Mouse (Mus musculus): Measurements from ENCODE around the gene Prrc2b. TPM values are rescaled to one million over a fixed set of nuclear protein-coding genes. Genes with fewer than 3 reads are reported as not detected.

The Prrc2b gene
- total and polyA plus RNA-seq, 2 experiments from 2014 or later, result 19.5 to 66.5 TPM

DNA sequence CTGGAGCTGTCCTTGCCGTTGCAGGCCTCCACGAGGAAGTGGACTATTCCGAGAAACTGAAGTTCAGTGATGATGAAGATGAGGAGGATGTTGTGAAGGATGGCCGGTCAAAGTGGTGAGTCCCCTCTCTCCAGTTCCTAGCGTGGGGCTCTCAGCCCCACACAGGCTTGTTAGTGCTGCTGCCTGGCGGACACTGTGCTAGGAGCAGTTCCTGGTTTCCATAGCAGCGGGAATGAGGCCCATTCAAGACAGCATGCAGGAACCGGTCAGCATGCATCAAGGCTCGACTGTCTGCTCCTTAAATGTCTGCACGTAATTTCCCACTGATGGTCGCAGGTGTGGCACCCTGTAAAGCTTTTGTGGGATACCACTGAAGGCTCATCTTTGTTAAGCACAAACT is 48.1 kb downstream of the Prrc2b start:
- Histone ChIP-seq H3K27me3 (ENCODE audit: control insufficient read depth, insufficient read depth, low read length) (no peaks in the 10 kb centered on the region), H3K4me3 (ENCODE audit: low read depth, low read length) (no peak overlapping the region), H3K36me3 (replicated peaks; ENCODE audit: control insufficient read depth, insufficient read depth, low read length) (peaks cover 100% of the 10 kb centered on the region), H3K4me1 (ENCODE audit: control insufficient read depth, insufficient read depth) (no peaks in the 10 kb centered on the region), H3K27ac (ENCODE audit: low read depth) (no peak overlapping the region), H3K9me3 (replicated peaks; ENCODE audit: control insufficient read depth, low read length) (no peaks in the 10 kb centered on the region), H3K9ac (replicated peaks; ENCODE audit: low read depth, low read length) (no peak overlapping the region), H3K4me2 (ENCODE audit: low read depth, low read length) (no peak overlapping the region)
- no peak for TF ChIP-seq EP300 (IDR thresholded peaks at IDR 0.05; ENCODE audit: low read depth)
- no peak for DNase-seq (ENCODE audit: low spot score)
- no peak for ATAC-seq (ENCODE audit: insufficient read depth, low read depth)
- WGBS, result 80% methylated on average over 11 of the region's 11 CpGs

DNA sequence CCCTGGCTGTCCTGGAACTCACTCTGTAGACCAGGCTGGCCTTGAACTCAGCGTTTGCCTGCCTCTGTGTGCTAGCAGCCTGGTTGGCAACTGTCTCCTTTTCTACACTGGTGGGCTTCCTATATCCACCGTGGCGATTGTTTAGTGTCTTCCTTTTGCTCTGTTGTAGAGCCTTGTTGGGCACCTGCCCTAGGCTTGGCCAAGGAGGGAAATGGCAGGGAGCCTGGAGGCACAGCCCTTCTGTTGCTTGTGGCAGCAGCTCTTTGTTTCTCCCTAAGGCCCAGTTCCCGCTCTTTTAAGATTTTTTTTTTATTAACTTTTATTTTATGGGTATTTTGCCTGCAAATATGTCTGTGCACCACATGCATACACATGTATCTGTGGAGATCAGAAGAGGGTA is 49.2 kb downstream of the Prrc2b start:
- peaks cover 100% of the 10 kb centered on the region for H3K36me3 ChIP-seq (replicated peaks; ENCODE audit: control insufficient read depth, insufficient read depth, low read length)
- 92% methylated on average over 4 of the region's 4 CpGs for WGBS

DNA sequence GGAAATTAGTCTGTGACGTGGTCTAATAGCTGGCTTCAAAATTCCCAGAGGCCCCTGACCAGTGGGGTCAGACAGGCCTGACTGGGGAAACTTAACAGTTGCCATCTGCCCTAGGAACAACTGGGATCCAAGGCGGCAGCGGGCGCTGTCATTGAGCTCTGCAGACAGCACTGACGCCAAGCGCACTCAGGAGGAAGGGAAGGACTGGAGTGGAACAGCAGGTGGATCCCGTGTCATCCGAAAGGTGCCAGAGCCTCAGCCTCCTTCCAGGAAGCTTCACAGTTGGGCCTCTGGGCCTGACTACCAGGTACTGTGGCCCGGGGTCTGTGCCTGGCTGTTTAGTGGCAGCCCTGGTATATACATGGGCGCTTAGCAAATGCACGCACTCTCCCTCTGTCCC is 49.8 kb downstream of the Prrc2b start:
- DNase-seq (ENCODE audit: low spot score) (no peak), ATAC-seq (ENCODE audit: insufficient read depth, low read depth) (no peak)
- Histone ChIP-seq H3K4me1 (ENCODE audit: control insufficient read depth, insufficient read depth) (no peaks in the 10 kb centered on the region), H3K4me3 (ENCODE audit: low read depth, low read length) (no peak overlapping the region), H3K27me3 (ENCODE audit: control insufficient read depth, insufficient read depth, low read length) (no peaks in the 10 kb centered on the region), H3K27ac (ENCODE audit: low read depth) (no peak overlapping the region), H3K9me3 (replicated peaks; ENCODE audit: control insufficient read depth, low read length) (no peaks in the 10 kb centered on the region), H3K4me2 (ENCODE audit: low read depth, low read length) (no peak overlapping the region), H3K9ac (replicated peaks; ENCODE audit: low read depth, low read length) (no peak overlapping the region), H3K36me3 (replicated peaks; ENCODE audit: control insufficient read depth, insufficient read depth, low read length) (peaks cover 100% of the 10 kb centered on the region)
- TF ChIP-seq EP300 (IDR thresholded peaks at IDR 0.05; ENCODE audit: low read depth) (no peak), CTCF (IDR thresholded peaks at IDR 0.05; ENCODE audit: low read depth) (no peak)
- 89% methylated on average over 11 of the region's 11 CpGs for WGBS

More for the DNA sequence above, 49.2 kb downstream of the Prrc2b start:
- no peak overlapping the region for H3K4me2 ChIP-seq (ENCODE audit: low read depth, low read length)
- H3K4me3 ChIP-seq (ENCODE audit: low read depth, low read length), result no peak overlapping the region
- ATAC-seq (ENCODE audit: insufficient read depth, low read depth) (no peak), DNase-seq (ENCODE audit: low spot score) (no peak)
- H3K27me3 ChIP-seq (ENCODE audit: control insufficient read depth, insufficient read depth, low read length), result no peaks in the 10 kb centered on the region
- no peak overlapping the region for H3K9ac ChIP-seq (replicated peaks; ENCODE audit: low read depth, low read length)
- no peak overlapping the region for H3K27ac ChIP-seq (ENCODE audit: low read depth)
- H3K9me3 ChIP-seq (replicated peaks; ENCODE audit: control insufficient read depth, low read length), result no peaks in the 10 kb centered on the region
- no peaks in the 10 kb centered on the region for H3K4me1 ChIP-seq (ENCODE audit: control insufficient read depth, insufficient read depth)
- TF ChIP-seq EP300 (IDR thresholded peaks at IDR 0.05; ENCODE audit: low read depth) (no peak), CTCF (IDR thresholded peaks at IDR 0.05; ENCODE audit: low read depth) (no peak)

DNA sequence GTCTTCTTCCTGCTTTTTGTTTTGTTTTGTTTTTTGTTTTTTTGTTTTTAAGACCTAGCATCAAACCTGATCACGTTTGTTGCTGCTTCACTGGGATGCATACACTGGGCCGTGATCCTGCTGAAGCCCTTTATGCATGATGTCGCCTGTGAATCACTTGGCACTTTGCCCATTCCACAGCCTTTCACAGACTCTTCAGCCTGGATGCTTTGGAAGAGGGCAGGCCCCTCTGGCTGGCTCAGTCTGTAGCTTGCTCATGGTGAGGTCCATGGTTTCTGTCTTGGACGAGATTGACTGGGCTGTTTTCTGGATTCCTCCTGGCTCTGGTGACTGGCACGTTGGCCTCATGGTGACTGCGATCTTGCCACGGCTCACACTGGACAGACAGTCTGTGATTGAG is 50.6 kb downstream of the Prrc2b start:
- Histone ChIP-seq H3K4me3 (ENCODE audit: low read depth, low read length) (no peak overlapping the region), H3K27ac (ENCODE audit: low read depth) (no peak overlapping the region), H3K4me2 (ENCODE audit: low read depth, low read length) (no peak overlapping the region), H3K9me3 (replicated peaks; ENCODE audit: control insufficient read depth, low read length) (no peaks in the 10 kb centered on the region), H3K27me3 (ENCODE audit: control insufficient read depth, insufficient read depth, low read length) (no peaks in the 10 kb centered on the region), H3K36me3 (replicated peaks; ENCODE audit: control insufficient read depth, insufficient read depth, low read length) (peaks cover 100% of the 10 kb centered on the region), H3K9ac (replicated peaks; ENCODE audit: low read depth, low read length) (no peak overlapping the region), H3K4me1 (ENCODE audit: control insufficient read depth, insufficient read depth) (no peaks in the 10 kb centered on the region)
- 40% methylated on average over 7 of the region's 7 CpGs for WGBS
- ATAC-seq (ENCODE audit: insufficient read depth, low read depth) (no peak), DNase-seq (ENCODE audit: low spot score) (no peak)
- no peak for TF ChIP-seq EP300 (IDR thresholded peaks at IDR 0.05; ENCODE audit: low read depth)
- TF ChIP-seq CTCF (IDR thresholded peaks at IDR 0.05; ENCODE audit: low read depth), result no peak

DNA sequence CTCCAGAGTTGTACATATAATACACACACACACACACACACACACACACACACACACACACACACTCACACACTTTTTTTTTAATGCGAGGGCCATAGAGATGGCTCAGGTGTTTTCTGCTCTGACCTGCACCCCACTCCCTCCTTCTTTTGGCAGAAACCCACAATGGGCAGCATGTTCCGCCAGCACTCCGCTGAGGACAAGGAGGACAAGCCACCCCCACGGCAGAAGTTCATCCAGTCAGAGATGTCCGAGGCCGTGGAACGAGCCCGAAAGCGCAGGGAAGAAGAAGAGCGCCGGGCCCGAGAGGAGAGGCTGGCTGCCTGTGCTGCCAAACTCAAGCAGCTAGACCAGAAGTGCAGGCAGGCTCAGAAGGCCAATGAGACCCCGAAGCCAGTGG is 53.0 kb downstream of the Prrc2b start:
- ATAC-seq (ENCODE audit: insufficient read depth, low read depth), result no peak
- H3K9me3 ChIP-seq (replicated peaks; ENCODE audit: control insufficient read depth, low read length), result no peaks in the 10 kb centered on the region
- 93% methylated on average over 13 of the region's 13 CpGs for WGBS
- no peak overlapping the region for H3K4me2 ChIP-seq (ENCODE audit: low read depth, low read length)
- H3K4me3 ChIP-seq (ENCODE audit: low read depth, low read length), result no peak overlapping the region
- DNase-seq (ENCODE audit: low spot score), result no peak
- no peak overlapping the region for H3K27ac ChIP-seq (ENCODE audit: low read depth)
- TF ChIP-seq EP300 (IDR thresholded peaks at IDR 0.05; ENCODE audit: low read depth), result no peak
- no peaks in the 10 kb centered on the region for H3K4me1 ChIP-seq (ENCODE audit: control insufficient read depth, insufficient read depth)
- no peaks in the 10 kb centered on the region for H3K27me3 ChIP-seq (ENCODE audit: control insufficient read depth, insufficient read depth, low read length)
- H3K9ac ChIP-seq (replicated peaks; ENCODE audit: low read depth, low read length), result no peak overlapping the region
- H3K36me3 ChIP-seq (replicated peaks; ENCODE audit: control insufficient read depth, insufficient read depth, low read length), result peaks cover 100% of the 10 kb centered on the region

DNA sequence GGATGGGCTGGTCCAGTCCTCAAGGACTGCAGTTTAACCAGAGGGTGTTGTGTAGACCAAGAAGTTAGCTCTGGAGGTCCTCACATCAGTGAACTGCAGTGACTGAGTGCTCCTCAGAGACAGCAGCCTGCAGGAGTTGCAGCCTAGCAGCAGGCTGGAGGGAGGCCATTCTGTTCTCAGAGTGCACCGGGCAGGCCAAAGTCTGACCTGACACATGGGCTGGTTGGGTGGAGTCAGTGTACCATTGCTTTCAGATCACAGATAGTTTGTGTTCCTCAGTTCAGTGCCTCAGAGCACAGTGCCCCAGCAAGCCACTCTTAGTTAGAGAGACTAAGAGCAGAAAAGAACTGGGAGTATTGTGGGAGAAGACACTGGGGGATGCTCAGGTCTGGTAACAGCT is 56.8 kb downstream of the Prrc2b start:
- no peaks in the 10 kb centered on the region for H3K27me3 ChIP-seq (ENCODE audit: control insufficient read depth, insufficient read depth, low read length)
- 82% methylated on average over 1 of the region's 1 CpGs for WGBS
- no peak for ATAC-seq (ENCODE audit: insufficient read depth, low read depth)

More for the DNA sequence above, 56.8 kb downstream of the Prrc2b start:
- Histone ChIP-seq H3K9me3 (replicated peaks; ENCODE audit: control insufficient read depth, low read length) (no peaks in the 10 kb centered on the region), H3K4me1 (ENCODE audit: control insufficient read depth, insufficient read depth) (no peaks in the 10 kb centered on the region), H3K9ac (replicated peaks; ENCODE audit: low read depth, low read length) (no peak overlapping the region), H3K27ac (ENCODE audit: low read depth) (no peak overlapping the region), H3K4me2 (ENCODE audit: low read depth, low read length) (no peak overlapping the region), H3K4me3 (ENCODE audit: low read depth, low read length) (no peak overlapping the region), H3K36me3 (replicated peaks; ENCODE audit: control insufficient read depth, insufficient read depth, low read length) (peaks cover 98% of the 10 kb centered on the region)
- no peak for DNase-seq (ENCODE audit: low spot score)
- TF ChIP-seq CTCF (IDR thresholded peaks at IDR 0.05; ENCODE audit: low read depth) (no peak), EP300 (IDR thresholded peaks at IDR 0.05; ENCODE audit: low read depth) (no peak)
